Mouse (Mus musculus) cerebellum, adult 2 months (tissue): ENCODE measurements around the gene P4htm. TPM values are rescaled to one million over a fixed set of nuclear protein-coding genes. Genes with fewer than 3 reads are reported as not detected.

Experiments
- DNase-seq, 2 experiments: peaks; one replicate each; pipeline ENCODE4 v3.0.0; 2021
- H3K27ac ChIP-seq: fragments of 200-500 bp; 2 replicates; pipeline ENCODE4 v1.5.1; 2012; ENCODE audit warnings: low read length, control low read depth, inconsistent platforms; ENCODE audit not compliant: insufficient read depth
- H3K27me3 ChIP-seq: fragments of 200-500 bp; 2 replicates; pipeline ENCODE4 v1.6.1; 2012; ENCODE audit warnings: inconsistent platforms, mild to moderate bottlenecking, low read length, moderate library complexity; ENCODE audit not compliant: control insufficient read depth, insufficient read depth
- H3K4me1 ChIP-seq: fragments of 200-500 bp; 2 replicates; pipeline ENCODE4 v1.6.1; 2011; ENCODE audit warnings: low read length; ENCODE audit not compliant: control insufficient read depth, insufficient read depth
- H3K4me3 ChIP-seq: fragments of 200-500 bp; replicated peaks from 2 replicates; pipeline ENCODE3; 2011; ENCODE audit warnings: mild to moderate bottlenecking, low read depth, low read length, control low read depth; ENCODE audit not compliant: insufficient read depth
- CTCF ChIP-seq: fragments of 200-500 bp; IDR thresholded peaks from 2 replicates; pipeline ENCODE4 v1.5.1; 2011; ENCODE audit warnings: low read depth, mild to moderate bottlenecking, control low read depth, low read length, moderate library complexity, borderline replicate concordance; ENCODE audit not compliant: insufficient read depth
- POLR2A ChIP-seq: fragments of 200-500 bp; IDR thresholded peaks from 2 replicates; pipeline ENCODE4 v1.6.1; 2011; ENCODE audit warnings: low read length, control low read depth, borderline replicate concordance; ENCODE audit not compliant: insufficient read depth
- WGBS: fragments of 180-500 bp; shearing (Covaris S2); methylation state at CpG from one replicate; pipeline ENCODE4 v1.1.7; 2018; 5-methylcytosine and 5-hydroxymethylcytosine counted together
- polyA plus RNA-seq: library from polyadenylated mRNA; depleted of rRNA; stranded (reverse); fragments of >200 nt; gene quantifications from 2 replicates; pipeline ENCODE4 v1.2.3, GENCODE M21; 2012

The P4htm gene
- polyA plus RNA-seq, 1 experiment = 105 TPM

GRCm38 (mm10) chr9:108575321-108576297 lies 21.9 kb downstream of the P4htm start:
- 75% methylated on average over 37 of the region's 37 CpGs for WGBS
- DNase-seq = no peak
- no peak for TF ChIP-seq POLR2A
- Histone ChIP-seq H3K4me3 (no peak overlapping the region), H3K27ac (no peak overlapping the region), H3K4me1 (peaks cover 7% of the 10 kb centered on the region), H3K27me3 (no peaks in the 10 kb centered on the region)

- no peak for DNase-seq
- 81% methylated on average over 12 of the region's 12 CpGs for WGBS
- Histone ChIP-seq H3K27me3 (no peaks in the 10 kb centered on the region), H3K4me1 (peaks cover 7% of the 10 kb centered on the region), H3K27ac (no peak overlapping the region), H3K4me3 (no peak overlapping the region)
- TF ChIP-seq POLR2A = no peak
- no peak for TF ChIP-seq CTCF
Observed at GRCm38 (mm10) chr9:108574921-108575320, 22.5 kb downstream of the P4htm start.

GRCm38 (mm10) chr9:108573774-108574690 lies 23.4 kb downstream of the P4htm start:
- peak; percentile 56 to 57 for DNase-seq
- Histone ChIP-seq H3K27me3 (no peaks in the 10 kb centered on the region), H3K4me3 (no peak overlapping the region), H3K4me1 (peaks cover 5% of the 10 kb centered on the region), H3K27ac (no peak overlapping the region)
- WGBS = 49% methylated on average over 26 of the region's 26 CpGs
- TF ChIP-seq CTCF = peak; percentile 50
- TF ChIP-seq POLR2A = no peak

GRCm38 (mm10) chr9:108572321-108572720 lies 25.1 kb downstream of the P4htm start:
- H3K4me1 ChIP-seq = peaks cover 4% of the 10 kb centered on the region; the same call in 1 of the 2 replicates
- WGBS = 77% methylated on average over 10 of the region's 10 CpGs
- no peaks in the 10 kb centered on the region for H3K27me3 ChIP-seq
- no peak for DNase-seq
- no peak overlapping the region for H3K4me3 ChIP-seq
- no peak for TF ChIP-seq CTCF
- no peak overlapping the region for H3K27ac ChIP-seq

GRCm38 (mm10) chr9:108571401-108571973 lies 26.0 kb downstream of the P4htm start:
- Histone ChIP-seq H3K27ac (no peak overlapping the region), H3K4me1 (peaks cover 4% of the 10 kb centered on the region; the same call in 1 of the 2 replicates), H3K4me3 (no peak overlapping the region), H3K27me3 (no peaks in the 10 kb centered on the region)
- WGBS = 90% methylated on average over 16 of the region's 16 CpGs
- DNase-seq = no peak
- TF ChIP-seq POLR2A (no peak), CTCF (no peak)

- Histone ChIP-seq H3K4me3 (peak overlapping the region; percentile 66), H3K4me1 (peaks cover 8% of the 10 kb centered on the region), H3K27ac (no peak overlapping the region), H3K27me3 (no peaks in the 10 kb centered on the region)
- 1% methylated on average over 40 of the region's 40 CpGs for WGBS
- peak; percentile 69 to 74 for DNase-seq
- TF ChIP-seq CTCF (peak; percentile 67), POLR2A (no peak)
Observed at GRCm38 (mm10) chr9:108570207-108570896, 27.1 kb downstream of the P4htm start.

GRCm38 (mm10) chr9:108569381-108570206 lies 27.9 kb downstream of the P4htm start, which contains the start of gene Dalrd3:
Dalrd3 (plus strand) TSS chr9:108569886.
- peak within 1 kb of the TSS; percentile 66 for H3K4me3 ChIP-seq
- 5% methylated on average over 42 of the region's 42 CpGs for WGBS
- no peaks in the 10 kb centered on the region for H3K27me3 ChIP-seq
- peaks cover 8% of the 10 kb centered on the region for H3K4me1 ChIP-seq
- TF ChIP-seq POLR2A (peak; percentile 33; the same call in 1 of the 2 replicates), CTCF (no peak)
- peak; percentile 88 to 94 for DNase-seq
- no peak within 1 kb of the TSS for H3K27ac ChIP-seq
